Mouse (Mus musculus) heart, postnatal 36 days (tissue): ENCODE data around the gene Il23r. TPM values are rescaled to one million over a fixed set of nuclear protein-coding genes. Genes with fewer than 3 reads are reported as not detected.

ENCODE experiments used
- DNase-seq, 2 experiments: peaks; one replicate each; pipeline ENCODE4 v3.0.0; 2021 to 2022
- intact Hi-C: fragments of 180-260 bp; cut with DNase I; formaldehyde crosslinking; loops from one replicate; pipeline ENCODE4 v1.15.1; 2025
- total RNA-seq, 2 experiments: library from RNA; stranded (reverse); gene quantifications; 2 replicates each; pipeline ENCODE4 v1.2.3; 2021

Il23r gene
- total RNA-seq, 2 experiments from 2014 or later = not detected

GRCm38 (mm10) chr6:67434755-67435452 lies 56.8 kb downstream of the Il23r start:
- intact Hi-C loops = loop anchor here (5.0 kb wide), 1 partner anchor 263 kb away; no protein-coding TSS in a partner anchor
- DNase-seq = no peak

GRCm38 (mm10) chr6:67431808-67432207 lies 59.8 kb downstream of the Il23r start:
- no peak for DNase-seq
- intact Hi-C loops = no loop called here

GRCm38 (mm10) chr6:67421761-67422160 lies 69.9 kb downstream of the Il23r start:
- DNase-seq = no peak
- intact Hi-C loops = no loop called here

- DNase-seq = no peak
- intact Hi-C loops = no loop called here
Measured at GRCm38 (mm10) chr6:67416557-67416956, 75.1 kb downstream of the Il23r start.

- no peak for DNase-seq
- intact Hi-C loops = no loop called here
Measured at GRCm38 (mm10) chr6:67415276-67415675, 76.4 kb downstream of the Il23r start.

- intact Hi-C loops = no loop called here
- no peak for DNase-seq
Measured at GRCm38 (mm10) chr6:67413378-67413777, 78.3 kb downstream of the Il23r start.

GRCm38 (mm10) chr6:67405281-67405682 lies 86.4 kb downstream of the Il23r start:
- intact Hi-C loops = no loop called here
- no peak for DNase-seq

- intact Hi-C loops = no loop called here
- no peak for DNase-seq
Measured at GRCm38 (mm10) chr6:67399551-67399950, 92.1 kb downstream of the Il23r start.

- peak; percentile 4 to 17 for DNase-seq
- intact Hi-C loops = no loop called here
Measured at GRCm38 (mm10) chr6:67375982-67376391, 115.7 kb downstream of the Il23r start, which contains the start of gene Il12rb2. TSS of gene Il12rb2 (minus strand) at chr6:67376188.

Other genes starting within 250 kb of the Il23r start
- under 1 TPM; 0.14 TPM for gene Il12rb2, start 115.7 kb downstream of the Il23r start, total RNA-seq
- not detected for gene Tacstd2, start 43.9 kb upstream of the Il23r start, total RNA-seq